Mouse (Mus musculus): ENCODE results near the gene Bcl2l14. TPM values are rescaled to one million over a fixed set of nuclear protein-coding genes. Genes with fewer than 3 reads are reported as not detected.
A peak's percentile ranks its signal among the peaks of the same experiment; 100 is the strongest.

Bcl2l14 gene
- polyA plus RNA-seq, 1 experiment from 2014 or later: 0.34 TPM

GRCm38 (mm10) chr6:134414532-134414883, 18.4 kb downstream of the Bcl2l14 start:
- Histone ChIP-seq H3K4me1 (no peaks in the 10 kb centered on the region), H3K4me2 (no peak overlapping the region), H3K9me3 (no peaks in the 10 kb centered on the region), H3K9ac (no peak overlapping the region), H3K27ac (no peak overlapping the region), H3K4me3 (replicated peaks) (no peak overlapping the region), H3K36me3 (replicated peaks) (no peaks in the 10 kb centered on the region), H3K27me3 (no peaks in the 10 kb centered on the region)
- ATAC-seq (ENCODE audit: low FRiP score): no peak
- 77% methylated on average over 4 of the region's 4 CpGs for WGBS

GRCm38 (mm10) chr6:134416556-134417105, 20.5 kb downstream of the Bcl2l14 start:
- H3K4me3 ChIP-seq (replicated peaks): no peak overlapping the region
- ATAC-seq (ENCODE audit: low FRiP score): no peak
- WGBS: 44% methylated on average over 3 of the region's 3 CpGs
- H3K9me3 ChIP-seq: no peaks in the 10 kb centered on the region
- H3K9ac ChIP-seq: no peak overlapping the region
- no peak overlapping the region for H3K27ac ChIP-seq
- H3K4me2 ChIP-seq: no peak overlapping the region
- no peaks in the 10 kb centered on the region for H3K36me3 ChIP-seq (replicated peaks)
- no peaks in the 10 kb centered on the region for H3K4me1 ChIP-seq
- no peaks in the 10 kb centered on the region for H3K27me3 ChIP-seq

- no peaks in the 10 kb centered on the region for H3K36me3 ChIP-seq (replicated peaks)
- no peak for ATAC-seq (ENCODE audit: low FRiP score)
- no peak overlapping the region for H3K27ac ChIP-seq
- H3K4me3 ChIP-seq (replicated peaks): no peak overlapping the region
- no peaks in the 10 kb centered on the region for H3K9me3 ChIP-seq
- no peak overlapping the region for H3K4me2 ChIP-seq
- H3K4me1 ChIP-seq: no peaks in the 10 kb centered on the region
- H3K27me3 ChIP-seq: no peaks in the 10 kb centered on the region
- no peak overlapping the region for H3K9ac ChIP-seq
- 77% methylated on average over 3 of the region's 3 CpGs for WGBS
Measured at GRCm38 (mm10) chr6:134417886-134418285, 21.8 kb downstream of the Bcl2l14 start.

GRCm38 (mm10) chr6:134420375-134420774, 24.3 kb downstream of the Bcl2l14 start:
- no peak overlapping the region for H3K4me3 ChIP-seq (replicated peaks)
- no peak overlapping the region for H3K27ac ChIP-seq
- H3K27me3 ChIP-seq: no peaks in the 10 kb centered on the region
- H3K9me3 ChIP-seq: no peaks in the 10 kb centered on the region
- H3K4me2 ChIP-seq: no peak overlapping the region
- ATAC-seq (ENCODE audit: low FRiP score): no peak
- WGBS: 85% methylated on average over 8 of the region's 8 CpGs
- no peaks in the 10 kb centered on the region for H3K36me3 ChIP-seq (replicated peaks)
- H3K9ac ChIP-seq: no peak overlapping the region
- peaks cover 2% of the 10 kb centered on the region; the same call in 1 of the 2 replicates for H3K4me1 ChIP-seq

- no peak overlapping the region for H3K27ac ChIP-seq
- H3K36me3 ChIP-seq (replicated peaks): no peaks in the 10 kb centered on the region
- no peaks in the 10 kb centered on the region for H3K27me3 ChIP-seq
- no peak overlapping the region for H3K4me2 ChIP-seq
- H3K4me1 ChIP-seq: peaks cover 3% of the 10 kb centered on the region; the same call in 1 of the 2 replicates
- no peak overlapping the region for H3K9ac ChIP-seq
- WGBS: 87% methylated on average over 6 of the region's 6 CpGs
- ATAC-seq (ENCODE audit: low FRiP score): no peak
- no peak overlapping the region for H3K4me3 ChIP-seq (replicated peaks)
- no peaks in the 10 kb centered on the region for H3K9me3 ChIP-seq
Measured at GRCm38 (mm10) chr6:134421921-134422320, 25.8 kb downstream of the Bcl2l14 start.

- H3K4me1 ChIP-seq: peaks cover 3% of the 10 kb centered on the region; the same call in 1 of the 2 replicates
- no peaks in the 10 kb centered on the region for H3K36me3 ChIP-seq (replicated peaks)
- no peaks in the 10 kb centered on the region for H3K27me3 ChIP-seq
- WGBS: 44% methylated on average over 11 of the region's 11 CpGs
- no peaks in the 10 kb centered on the region for H3K9me3 ChIP-seq
- H3K4me3 ChIP-seq (replicated peaks): no peak overlapping the region
- no peak overlapping the region for H3K4me2 ChIP-seq
- no peak overlapping the region for H3K27ac ChIP-seq
- peak; percentile 82 for ATAC-seq (ENCODE audit: low FRiP score)
- H3K9ac ChIP-seq: no peak overlapping the region
Measured at GRCm38 (mm10) chr6:134425216-134425717, 29.1 kb downstream of the Bcl2l14 start.

GRCm38 (mm10) chr6:134427165-134427564, 31.0 kb downstream of the Bcl2l14 start:
- no peak overlapping the region for H3K4me2 ChIP-seq
- no peaks in the 10 kb centered on the region for H3K36me3 ChIP-seq (replicated peaks)
- peaks cover 3% of the 10 kb centered on the region; the same call in 1 of the 2 replicates for H3K4me1 ChIP-seq
- no peaks in the 10 kb centered on the region for H3K27me3 ChIP-seq
- no peak overlapping the region for H3K27ac ChIP-seq
- H3K9ac ChIP-seq: no peak overlapping the region
- H3K4me3 ChIP-seq (replicated peaks): no peak overlapping the region
- 85% methylated on average over 3 of the region's 3 CpGs for WGBS
- H3K9me3 ChIP-seq: no peaks in the 10 kb centered on the region
- ATAC-seq (ENCODE audit: low FRiP score): no peak

GRCm38 (mm10) chr6:134428455-134428854, 32.3 kb downstream of the Bcl2l14 start:
- Histone ChIP-seq H3K9me3 (no peaks in the 10 kb centered on the region), H3K36me3 (replicated peaks) (no peaks in the 10 kb centered on the region), H3K4me2 (no peak overlapping the region), H3K9ac (no peak overlapping the region), H3K4me3 (replicated peaks) (no peak overlapping the region), H3K27me3 (no peaks in the 10 kb centered on the region), H3K27ac (no peak overlapping the region), H3K4me1 (peaks cover 3% of the 10 kb centered on the region; the same call in 1 of the 2 replicates)
- WGBS: 81% methylated on average over 5 of the region's 5 CpGs
- ATAC-seq (ENCODE audit: low FRiP score): no peak

- peaks cover 3% of the 10 kb centered on the region; the same call in 1 of the 2 replicates for H3K4me1 ChIP-seq
- no peaks in the 10 kb centered on the region for H3K9me3 ChIP-seq
- no peak overlapping the region for H3K4me2 ChIP-seq
- 87% methylated on average over 9 of the region's 9 CpGs for WGBS
- no peaks in the 10 kb centered on the region for H3K27me3 ChIP-seq
- no peak overlapping the region for H3K27ac ChIP-seq
- H3K9ac ChIP-seq: no peak overlapping the region
- no peaks in the 10 kb centered on the region for H3K36me3 ChIP-seq (replicated peaks)
- H3K4me3 ChIP-seq (replicated peaks): no peak overlapping the region
- ATAC-seq (ENCODE audit: low FRiP score): no peak
Measured at GRCm38 (mm10) chr6:134430161-134430799, 34.2 kb downstream of the Bcl2l14 start.

GRCm38 (mm10) chr6:134431583-134431982, 35.5 kb downstream of the Bcl2l14 start:
- no peak for ATAC-seq (ENCODE audit: low FRiP score)

GRCm38 (mm10) chr6:134433281-134433680, 37.2 kb downstream of the Bcl2l14 start:
- H3K4me3 ChIP-seq (replicated peaks): no peak overlapping the region
- H3K27ac ChIP-seq: no peak overlapping the region
- H3K36me3 ChIP-seq (replicated peaks): no peaks in the 10 kb centered on the region
- H3K4me1 ChIP-seq: no peaks in the 10 kb centered on the region
- H3K9me3 ChIP-seq: no peaks in the 10 kb centered on the region
- no peak overlapping the region for H3K9ac ChIP-seq
- no peaks in the 10 kb centered on the region for H3K27me3 ChIP-seq
- H3K4me2 ChIP-seq: no peak overlapping the region
- ATAC-seq (ENCODE audit: low FRiP score): no peak
- 88% methylated on average over 3 of the region's 3 CpGs for WGBS

More at GRCm38 (mm10) chr6:134431583-134431982, 35.5 kb downstream of the Bcl2l14 start:
- Histone ChIP-seq H3K27me3 (no peaks in the 10 kb centered on the region), H3K9me3 (no peaks in the 10 kb centered on the region), H3K36me3 (replicated peaks) (no peaks in the 10 kb centered on the region), H3K4me1 (no peaks in the 10 kb centered on the region), H3K27ac (no peak overlapping the region), H3K4me3 (replicated peaks) (no peak overlapping the region), H3K4me2 (no peak overlapping the region), H3K9ac (no peak overlapping the region)
- WGBS: 75% methylated on average over 4 of the region's 4 CpGs

- Histone ChIP-seq H3K4me1 (peaks cover 2% of the 10 kb centered on the region; the same call in 1 of the 2 replicates), H3K36me3 (replicated peaks) (no peaks in the 10 kb centered on the region), H3K4me2 (no peak overlapping the region), H3K4me3 (replicated peaks) (no peak overlapping the region), H3K9ac (no peak overlapping the region), H3K27me3 (no peaks in the 10 kb centered on the region), H3K27ac (no peak overlapping the region), H3K9me3 (no peaks in the 10 kb centered on the region)
- WGBS: 76% methylated on average over 6 of the region's 6 CpGs
- ATAC-seq (ENCODE audit: low FRiP score): no peak
Measured at GRCm38 (mm10) chr6:134434044-134434443, 37.9 kb downstream of the Bcl2l14 start.

GRCm38 (mm10) chr6:134434866-134435390, 38.8 kb downstream of the Bcl2l14 start:
- Histone ChIP-seq H3K27ac (no peak overlapping the region), H3K4me2 (no peak overlapping the region), H3K9ac (no peak overlapping the region), H3K4me1 (peaks cover 11% of the 10 kb centered on the region), H3K36me3 (replicated peaks) (no peaks in the 10 kb centered on the region), H3K4me3 (replicated peaks) (no peak overlapping the region), H3K9me3 (no peaks in the 10 kb centered on the region), H3K27me3 (no peaks in the 10 kb centered on the region)
- no peak for ATAC-seq (ENCODE audit: low FRiP score)
- 78% methylated on average over 9 of the region's 9 CpGs for WGBS
